In the genomic region with DNA sequence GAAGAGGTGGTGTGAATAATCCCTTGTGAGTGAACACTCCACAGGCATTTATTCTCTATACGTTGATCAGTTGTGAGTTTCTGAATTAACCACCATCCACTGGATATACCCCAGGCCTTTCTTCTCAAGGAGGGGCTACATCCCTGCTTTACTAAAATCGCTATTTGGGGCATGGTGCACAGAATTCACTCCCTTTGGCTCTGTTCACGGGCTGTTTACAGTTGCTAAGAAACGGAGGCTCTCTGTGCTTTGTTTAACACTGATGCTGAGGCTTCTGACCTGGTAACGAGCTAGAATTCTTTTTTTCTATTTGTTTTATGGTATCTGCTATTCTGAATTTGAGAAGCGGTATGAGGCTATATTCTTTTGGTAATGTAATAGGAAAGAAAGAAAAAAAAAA, we compare ENCODE assay signal across 13 mouse cellular contexts. TPM values are rescaled to one million over a fixed set of nuclear protein-coding genes. Genes with fewer than 3 reads are reported as not detected.
DNase-seq lines count a peak whose midpoint lies in the region; ATAC-seq and TF ChIP-seq lines count a peak whose summit lies in the region.
"Had no signal": no experiment of that assay in that cellular context is flagged by ENCODE, and none has a peak within 500 bp of the region (broad histone marks: within the 10 kb centered on the region; RNA-seq: fewer than 3 reads in every experiment).

No protein-coding gene starts in this region.

- no peak overlapping the region for H3ac ChIP-seq in myocyte (ENCODE audit: control insufficient read depth, insufficient read length)

- H3K27ac ChIP-seq in layer of hippocampus, adult 2 months = peak overlapping the region; percentile 84
- H3K27ac ChIP-seq in forebrain, embryonic 15.5 days (replicated peaks) = peak overlapping the region; percentile 88
- H3K27ac ChIP-seq: embryonic facial prominence, embryonic 12.5 days; liver, embryonic 12.5 days had no signal

- H3K79me2 ChIP-seq in myocyte (ENCODE audit: control insufficient read depth, insufficient read depth) = no peaks in the 10 kb centered on the region

- H3K9me3 ChIP-seq in forebrain, embryonic 15.5 days = no peaks in the 10 kb centered on the region
- H3K9me3 ChIP-seq: embryonic facial prominence, embryonic 12.5 days; liver, embryonic 12.5 days had no signal

- peak; percentile 57 for ATAC-seq in forebrain, embryonic 15.5 days (replicated peaks)
- ATAC-seq in megakaryocyte, adult 5-6 weeks (ENCODE audit: poor library complexity, severe bottlenecking) = no peak
- ATAC-seq: liver, embryonic 12.5 days had no signal

- no peaks in the 10 kb centered on the region for H3K36me3 ChIP-seq in forebrain, embryonic 15.5 days
- no peaks in the 10 kb centered on the region for H3K36me3 ChIP-seq in myocyte (ENCODE audit: control insufficient read depth, insufficient read depth)
- H3K36me3 ChIP-seq: embryonic facial prominence, embryonic 12.5 days; liver, embryonic 12.5 days had no signal

- H3K4me2 ChIP-seq in forebrain, embryonic 15.5 days (replicated peaks) = peak overlapping the region; percentile 4
- H3K4me2 ChIP-seq in myocyte (ENCODE audit: low read depth) = peak overlapping the region; percentile 84
- H3K4me2 ChIP-seq: embryonic facial prominence, embryonic 12.5 days; liver, embryonic 12.5 days had no signal

- peak; percentile 10 to 24 for DNase-seq in cerebellum, postnatal 10 days
- DNase-seq in cerebellum, adult 11-12 months = no peak
- DNase-seq in layer of hippocampus, adult 2 months (ENCODE audit: low spot score in 2 of 2) = no peak
- no peak for DNase-seq in layer of hippocampus, adult 9-10 months (ENCODE audit: low spot score)
- DNase-seq in lung, postnatal 36 days = no peak
- DNase-seq: gastrocnemius, postnatal 10 days; kidney, adult 9 months; thymus, adult 2 months had no signal

- peaks cover 24% of the 10 kb centered on the region for H3K4me1 ChIP-seq in forebrain, embryonic 15.5 days
- H3K4me1 ChIP-seq: liver, embryonic 12.5 days had no signal

- peak overlapping the region; percentile 3; the same call in 1 of the 2 replicates for H3K4me3 ChIP-seq in layer of hippocampus, adult 2 months
- H3K4me3 ChIP-seq in forebrain, embryonic 15.5 days = no peak overlapping the region
- H3K4me3 ChIP-seq in myocyte = no peak overlapping the region
- H3K4me3 ChIP-seq: embryonic facial prominence, embryonic 12.5 days; liver, embryonic 12.5 days had no signal

- no peaks in the 10 kb centered on the region for H3K27me3 ChIP-seq in forebrain, embryonic 15.5 days
- no peaks in the 10 kb centered on the region for H3K27me3 ChIP-seq in myocyte (ENCODE audit: control insufficient read depth, insufficient read depth, insufficient read length)
- H3K27me3 ChIP-seq: embryonic facial prominence, embryonic 12.5 days; liver, embryonic 12.5 days had no signal

- TF ChIP-seq CTCF in layer of hippocampus, adult 2 months (conservative IDR thresholded peaks at IDR 0.05) = no peak

- TF ChIP-seq POLR2A in myocyte (IDR thresholded peaks at IDR 0.05; ENCODE audit: insufficient read length, low read depth) = no peak

- no peak overlapping the region for H3K9ac ChIP-seq in forebrain, embryonic 15.5 days (replicated peaks)
- H3K9ac ChIP-seq: embryonic facial prominence, embryonic 12.5 days; liver, embryonic 12.5 days had no signal

- 6% methylated on average over 6 of the region's 6 CpGs for WGBS in forebrain, embryonic 15.5 days

TF ChIP-seq in myocyte, 11 proteins besides CTCF, POLR2A, EP300 and RAD21:
- TF ChIP-seq MYOG (IDR thresholded peaks at IDR 0.05; ENCODE audit: control insufficient read depth in 1 of 3, insufficient read depth in 1 of 3, insufficient read length in 2 of 3, low read depth in 2 of 3) (no peak), CEBPB (IDR thresholded peaks at IDR 0.05; ENCODE audit: insufficient read depth, poor library complexity, severe bottlenecking) (no peak), E2F4 (IDR thresholded peaks at IDR 0.05; ENCODE audit: insufficient read depth) (no peak), SRF (IDR thresholded peaks at IDR 0.05; ENCODE audit: control insufficient read depth, insufficient read length, low read depth) (no peak), TCF12 (IDR thresholded peaks at IDR 0.05; ENCODE audit: insufficient read depth, poor library complexity, severe bottlenecking) (no peak), MAX (IDR thresholded peaks at IDR 0.05; ENCODE audit: low read depth) (no peak), TCF3 (IDR thresholded peaks at IDR 0.05; ENCODE audit: insufficient read length, low read depth) (no peak), MYOD1 (IDR thresholded peaks at IDR 0.05; ENCODE audit: control insufficient read depth in 1 of 3, insufficient read length in 2 of 3, low read depth in 2 of 3) (no peak), POLR2AphosphoS2 (IDR thresholded peaks at IDR 0.05; ENCODE audit: insufficient read length, low read depth) (no peak), USF1 (IDR thresholded peaks at IDR 0.05; ENCODE audit: low read depth) (no peak), REST (IDR thresholded peaks at IDR 0.05; ENCODE audit: insufficient read depth, insufficient read length) (no peak)

RNA-seq across cellular contexts. Expression of a gene that starts 52.7 kb away (rescaled TPM):
- total RNA-seq in layer of hippocampus, adult 2 months (2021) = 100 to 1,000 TPM; 153 to 159 TPM
- 62.3 and 67.3 TPM in 2 replicates for polyA plus RNA-seq in forebrain, embryonic 15.5 days (2015; fragmentation: Nextera tagmentation; extraction: Ambion mirVana)
- polyA plus RNA-seq in myocyte (2012; fragmentation: generic; extraction: Trizol) = 0.34 TPM
- 1.2 and 1.4 TPM in 2 replicates for total RNA-seq in megakaryocyte, adult 5-6 weeks (2015)
- 2.2 and 4.5 TPM in 2 replicates for total RNA-seq in megakaryocyte, adult 5-6 weeks (2017)

Comparison
In these comparisons a context has a peak if more than half of its experiments do, and no peak if none do; other contexts are left out.
1. DNase-seq: peak in cerebellum, postnatal 10 days (2 of 2); none in cerebellum, adult 11-12 months (single experiment), layer of hippocampus, adult 2 months (0 of 2), layer of hippocampus, adult 9-10 months (single experiment) and lung, postnatal 36 days (single experiment).
2. RNA of a gene that starts 52.7 kb away (total RNA-seq): 153 to 159 TPM in layer of hippocampus, adult 2 months; 1.2 to 4.5 TPM in megakaryocyte, adult 5-6 weeks; every median in the first group is over 10 times any median in the second.